In genomic region chr4:141721961-141722360, GRCm38 (mm10) we compare ENCODE assay signal across 8 mouse cellular contexts. TPM values are rescaled to one million over a fixed set of nuclear protein-coding genes. Genes with fewer than 3 reads are reported as not detected.
A peak's percentile ranks its signal among the peaks of the same experiment; 100 is the strongest.
DNase-seq lines count a peak whose midpoint lies in the region; ATAC-seq and TF ChIP-seq lines count a peak whose summit lies in the region.

No protein-coding gene starts in this region.

- no peaks in the 10 kb centered on the region for H3K4me1 ChIP-seq in ES-Bruce4 (ENCODE audit: control insufficient read depth, insufficient read depth, low read length)
- peaks cover 31% of the 10 kb centered on the region for H3K4me1 ChIP-seq in hindbrain, embryonic 10.5 days (replicated peaks)
- H3K4me1 ChIP-seq in lung, embryonic 16.5 days (replicated peaks; ENCODE audit: control insufficient read depth, insufficient read depth, low read length), result peaks cover 28% of the 10 kb centered on the region

- H3K27me3 ChIP-seq in C2C12 (ENCODE audit: control insufficient read depth, insufficient read depth, insufficient read length) (no peaks in the 10 kb centered on the region), ES-Bruce4 (ENCODE audit: control insufficient read depth, insufficient read depth, low read length, poor library complexity, severe bottlenecking) (no peaks in the 10 kb centered on the region)
- H3K27me3 ChIP-seq in hindbrain, embryonic 10.5 days (ENCODE audit: insufficient read depth, poor library complexity, severe bottlenecking), result no peaks in the 10 kb centered on the region
- H3K27me3 ChIP-seq in lung, embryonic 16.5 days (ENCODE audit: control insufficient read depth, insufficient read depth, low read depth, low read length), result no peaks in the 10 kb centered on the region

- TF ChIP-seq POLR2A in ES-Bruce4 (IDR thresholded peaks at IDR 0.05; ENCODE audit: insufficient read depth, low read length), result no peak

- H3K9me3 ChIP-seq in ES-Bruce4 (replicated peaks; ENCODE audit: control insufficient read depth, insufficient read depth, low read length, poor library complexity, severe bottlenecking), result no peaks in the 10 kb centered on the region
- no peaks in the 10 kb centered on the region for H3K9me3 ChIP-seq in hindbrain, embryonic 10.5 days
- H3K9me3 ChIP-seq in lung, embryonic 16.5 days (ENCODE audit: control insufficient read depth, low read length), result no peaks in the 10 kb centered on the region

- 80% methylated on average over 6 of the region's 6 CpGs for WGBS in hindbrain, embryonic 10.5 days
- 19% methylated on average over 6 of the region's 6 CpGs for WGBS in lung, embryonic 16.5 days

- TF ChIP-seq EP300 in ES-Bruce4 (IDR thresholded peaks at IDR 0.05; ENCODE audit: insufficient read depth, low read depth, low read length), result no peak

- H3K4me3 ChIP-seq in C2C12 (ENCODE audit: insufficient read depth, poor library complexity, severe bottlenecking), result peak overlapping the region; percentile 80
- peak overlapping the region; percentile 68 for H3K4me3 ChIP-seq in ES-Bruce4 (ENCODE audit: low read depth, low read length)
- H3K4me3 ChIP-seq in hindbrain, embryonic 10.5 days, result peak overlapping the region; percentile 98
- H3K4me3 ChIP-seq in lung, embryonic 16.5 days (ENCODE audit: low read length), result peak overlapping the region; percentile 98

- H3K79me2 ChIP-seq in C2C12 (ENCODE audit: control insufficient read depth, insufficient read depth), result peaks cover 62% of the 10 kb centered on the region

- ATAC-seq in lung, embryonic 16.5 days (ENCODE audit: low read depth), result no peak

- peaks cover 55% of the 10 kb centered on the region for H3K79me3 ChIP-seq in C2C12 (ENCODE audit: low read depth)

- H3K36me3 ChIP-seq in C2C12 (ENCODE audit: control insufficient read depth, insufficient read depth) (peaks cover 14% of the 10 kb centered on the region), ES-Bruce4 (ENCODE audit: control insufficient read depth, insufficient read depth, low read length, poor library complexity, severe bottlenecking) (peaks cover 6% of the 10 kb centered on the region)
- H3K36me3 ChIP-seq in hindbrain, embryonic 10.5 days, result peaks cover 26% of the 10 kb centered on the region
- peaks cover 5% of the 10 kb centered on the region; the same call in 1 of the 2 replicates for H3K36me3 ChIP-seq in lung, embryonic 16.5 days (ENCODE audit: control insufficient read depth, insufficient read depth, low read length)

- H3K27ac ChIP-seq in ES-Bruce4 (ENCODE audit: insufficient read depth, low read length), result no peak overlapping the region
- peak overlapping the region; percentile 35; the same call in 1 of the 2 replicates for H3K27ac ChIP-seq in hindbrain, embryonic 10.5 days
- H3K27ac ChIP-seq in lung, embryonic 16.5 days (ENCODE audit: low read length), result peak overlapping the region; percentile 96

- peak overlapping the region; percentile 64 for H3K4me2 ChIP-seq in lung, embryonic 16.5 days (ENCODE audit: low read depth, low read length)

- H3K9ac ChIP-seq in ES-Bruce4 (ENCODE audit: low read depth, poor library complexity, severe bottlenecking), result peak overlapping the region; percentile 87
- H3K9ac ChIP-seq in lung, embryonic 16.5 days (ENCODE audit: low read length), result peak overlapping the region; percentile 97

- no peak for DNase-seq in hindbrain, embryonic 10.5 days (ENCODE audit: low spot score)
- no peak for DNase-seq in thymus, adult 18-20 months
- no peak for DNase-seq in embryo, embryonic 10.5 days (ENCODE audit: low spot score)
- DNase-seq in layer of hippocampus, postnatal 25 days (ENCODE audit: extremely low spot score in 1 of 2, low spot score in 1 of 2), result no peak
- DNase-seq in urinary bladder, adult 2 months (ENCODE audit: low spot score), result no peak

- TF ChIP-seq CTCF in C2C12 (IDR thresholded peaks at IDR 0.05; ENCODE audit: control insufficient read depth, insufficient read depth, insufficient read length), result no peak
- no peak for TF ChIP-seq CTCF in ES-Bruce4 (IDR thresholded peaks at IDR 0.05; ENCODE audit: low read depth, low read length)

- H3ac ChIP-seq in C2C12 (ENCODE audit: control insufficient read depth, insufficient read length, low read depth), result peak overlapping the region; percentile 18

TF ChIP-seq in C2C12, 6 proteins besides CTCF, POLR2A, EP300 and RAD21:
- no peak for TF ChIP-seq MAX (IDR thresholded peaks at IDR 0.05)
- TF ChIP-seq MYOG (IDR thresholded peaks at IDR 0.05; ENCODE audit: control insufficient read depth, extremely low read depth, insufficient read length), result no peak
- TF ChIP-seq MYOD1 (IDR thresholded peaks at IDR 0.05; ENCODE audit: control insufficient read depth, insufficient read length, low read depth), result no peak
- TF ChIP-seq USF1 (IDR thresholded peaks at IDR 0.05; ENCODE audit: low read depth), result no peak
- no peak for TF ChIP-seq FOSL1 (IDR thresholded peaks at IDR 0.05; ENCODE audit: insufficient read depth, low read length, poor library complexity, severe bottlenecking)
- no peak for TF ChIP-seq CEBPB (IDR thresholded peaks at IDR 0.05; ENCODE audit: low read depth)

RNA-seq across cellular contexts. Expression of gene Ddi2, which starts 1.3 kb away (rescaled TPM):
- 12.8 TPM for polyA plus RNA-seq in C2C12 (2012; fragmentation: generic; extraction: Trizol)
- 46.0 and 50.3 TPM in 2 replicates for polyA plus RNA-seq in ES-Bruce4 (2011; ENCODE audit: insufficient read depth, insufficient read length, low read depth, missing spikeins)
- 20.8 and 28.4 TPM in 2 replicates for polyA plus RNA-seq in hindbrain, embryonic 10.5 days (2016; fragmentation: Nextera tagmentation; extraction: Ambion mirVana)
- polyA plus RNA-seq in lung, embryonic 16.5 days (2015; fragmentation: Nextera tagmentation; extraction: Ambion mirVana), result 18.1 and 18.3 TPM in 2 replicates
- total RNA-seq in layer of hippocampus, postnatal 25 days (2021), result 10 to 100 TPM; 39.7 TPM
- 38.9 and 40.9 TPM in 2 replicates for polyA plus RNA-seq in urinary bladder, adult 2 months (2012; rRNA removed)

RNA-seq across cellular contexts. Expression of gene Agmat, which starts 24.5 kb away (rescaled TPM):
- not detected for polyA plus RNA-seq in C2C12 (2012; fragmentation: generic; extraction: Trizol)
- polyA plus RNA-seq in ES-Bruce4 (2011; ENCODE audit: insufficient read depth, insufficient read length, low read depth, missing spikeins), result not detected in 2 replicates
- polyA plus RNA-seq in hindbrain, embryonic 10.5 days (2016; fragmentation: Nextera tagmentation; extraction: Ambion mirVana), result not detected in 2 replicates
- 0.21 and 1.4 TPM in 2 replicates for polyA plus RNA-seq in lung, embryonic 16.5 days (2015; fragmentation: Nextera tagmentation; extraction: Ambion mirVana)
- total RNA-seq in layer of hippocampus, postnatal 25 days (2021), result not detected
- polyA plus RNA-seq in urinary bladder, adult 2 months (2012; rRNA removed), result not detected in 2 replicates

RNA-seq across cellular contexts. Expression of gene Rsc1a1, which starts 36.6 kb away (rescaled TPM):
- 5.4 TPM for polyA plus RNA-seq in C2C12 (2012; fragmentation: generic; extraction: Trizol)
- polyA plus RNA-seq in ES-Bruce4 (2011; ENCODE audit: insufficient read depth, insufficient read length, low read depth, missing spikeins), result 4.1 TPM in 1 of 2 replicates, not detected in the other
- 2.9 TPM in 1 of 2 replicates, not detected in the other for polyA plus RNA-seq in hindbrain, embryonic 10.5 days (2016; fragmentation: Nextera tagmentation; extraction: Ambion mirVana)
- not detected in 2 replicates for polyA plus RNA-seq in lung, embryonic 16.5 days (2015; fragmentation: Nextera tagmentation; extraction: Ambion mirVana)
- 1 to 10 TPM in 1 of 2 experiments, not detected in 1; 2.2 TPM for total RNA-seq in layer of hippocampus, postnatal 25 days (2021)
- 14.4 and 17.2 TPM in 2 replicates for polyA plus RNA-seq in urinary bladder, adult 2 months (2012; rRNA removed)

RNA-seq across cellular contexts. Expression of gene Plekhm2, which starts 57.3 kb away (rescaled TPM):
- polyA plus RNA-seq in C2C12 (2012; fragmentation: generic; extraction: Trizol) (13.1 TPM), ES-Bruce4 (2011; ENCODE audit: insufficient read depth, insufficient read length, low read depth, missing spikeins) (11.1 and 15.1 TPM in 2 replicates)
- polyA plus RNA-seq in hindbrain, embryonic 10.5 days (2016; fragmentation: Nextera tagmentation; extraction: Ambion mirVana), result 5.0 and 5.4 TPM in 2 replicates
- polyA plus RNA-seq in lung, embryonic 16.5 days (2015; fragmentation: Nextera tagmentation; extraction: Ambion mirVana), result 5.7 and 6.9 TPM in 2 replicates
- total RNA-seq in layer of hippocampus, postnatal 25 days (2021), result 10 to 100 TPM; 59.1 to 69.1 TPM
- 31.5 and 32.0 TPM in 2 replicates for polyA plus RNA-seq in urinary bladder, adult 2 months (2012; rRNA removed)
